ENCODE assay signal across 21 mouse cellular contexts in the genomic region with DNA sequence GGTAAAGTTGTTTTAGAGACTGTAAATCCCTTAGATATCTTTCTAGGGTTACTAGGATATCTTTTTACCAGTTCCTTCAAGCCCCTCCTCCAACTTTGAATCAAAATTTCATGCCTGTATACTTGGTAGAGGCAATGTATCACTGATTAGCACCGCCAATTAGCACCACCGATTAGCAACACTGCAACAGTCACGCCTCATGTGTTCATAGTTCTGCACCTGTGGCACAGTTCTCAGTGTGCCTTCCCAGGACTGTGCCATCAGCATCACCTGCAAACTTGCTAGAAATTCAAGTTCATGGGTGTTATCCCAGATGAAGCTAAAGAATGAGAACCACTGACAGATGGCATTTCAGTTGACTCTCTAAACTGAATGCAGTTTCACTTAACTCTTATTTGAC.
DNase-seq lines count a peak whose midpoint lies in the region; ATAC-seq lines count a peak whose summit lies in the region.
"Had no signal": no experiment of that assay in that cellular context is flagged by ENCODE, and none has a peak within 500 bp of the region (broad histone marks: within the 10 kb centered on the region; RNA-seq: fewer than 3 reads in every experiment).

No protein-coding gene starts in this region.

- H3K9me3 ChIP-seq in forebrain, embryonic 15.5 days: no peaks in the 10 kb centered on the region
- H3K9me3 ChIP-seq in forebrain, embryonic 11.5 days (ENCODE audit: control insufficient read depth, low read length): no peaks in the 10 kb centered on the region
- no peaks in the 10 kb centered on the region for H3K9me3 ChIP-seq in hindbrain, embryonic 12.5 days (replicated peaks)
- no peaks in the 10 kb centered on the region for H3K9me3 ChIP-seq in hindbrain, embryonic 13.5 days
- H3K9me3 ChIP-seq in neural tube, embryonic 12.5 days: no peaks in the 10 kb centered on the region
- H3K9me3 ChIP-seq in neural tube, embryonic 15.5 days (replicated peaks): no peaks in the 10 kb centered on the region
- H3K9me3 ChIP-seq: embryonic facial prominence, embryonic 15.5 days; forebrain, embryonic 10.5 days; heart, embryonic 15.5 days; hindbrain, embryonic 10.5 days; intestine, embryonic 15.5 days had no signal

- H3K4me1 ChIP-seq in forebrain, embryonic 15.5 days: no peaks in the 10 kb centered on the region
- H3K4me1 ChIP-seq in forebrain, embryonic 11.5 days (replicated peaks; ENCODE audit: control insufficient read depth, insufficient read depth, low read length): no peaks in the 10 kb centered on the region
- 0 out of 2 replicates have a peak, but pooled peaks cover 3% of the 10 kb centered on the region for H3K4me1 ChIP-seq in hindbrain, embryonic 12.5 days
- H3K4me1 ChIP-seq in hindbrain, embryonic 13.5 days (replicated peaks): peaks cover 6% of the 10 kb centered on the region; the same call in 1 of the 2 replicates
- H3K4me1 ChIP-seq in neural tube, embryonic 12.5 days: peaks cover 10% of the 10 kb centered on the region
- no peaks in the 10 kb centered on the region for H3K4me1 ChIP-seq in neural tube, embryonic 15.5 days
- H3K4me1 ChIP-seq: forebrain, embryonic 10.5 days; heart, embryonic 15.5 days; hindbrain, embryonic 10.5 days; intestine, embryonic 15.5 days had no signal

- WGBS in forebrain, embryonic 15.5 days: 67% methylated on average over 3 of the region's 3 CpGs
- WGBS in forebrain, embryonic 11.5 days: 87% methylated on average over 3 of the region's 3 CpGs
- 62% methylated on average over 3 of the region's 3 CpGs for WGBS in hindbrain, embryonic 12.5 days
- 51% methylated on average over 3 of the region's 3 CpGs for WGBS in hindbrain, embryonic 13.5 days
- 47% methylated on average over 3 of the region's 3 CpGs for WGBS in neural tube, embryonic 12.5 days
- WGBS in neural tube, embryonic 15.5 days: 42% methylated on average over 3 of the region's 3 CpGs

- no peak overlapping the region for H3K4me3 ChIP-seq in forebrain, embryonic 15.5 days
- no peak overlapping the region for H3K4me3 ChIP-seq in forebrain, embryonic 11.5 days (ENCODE audit: low read depth, low read length)
- no peak overlapping the region for H3K4me3 ChIP-seq in hindbrain, embryonic 12.5 days
- H3K4me3 ChIP-seq in hindbrain, embryonic 13.5 days: no peak overlapping the region
- no peak overlapping the region for H3K4me3 ChIP-seq in neural tube, embryonic 12.5 days
- H3K4me3 ChIP-seq in neural tube, embryonic 15.5 days (replicated peaks): no peak overlapping the region
- H3K4me3 ChIP-seq: embryonic facial prominence, embryonic 15.5 days; erythroblast, embryonic 14.5 days; forebrain, embryonic 10.5 days; heart, embryonic 15.5 days; hindbrain, embryonic 10.5 days; intestine, embryonic 15.5 days had no signal

- H3K36me3 ChIP-seq in forebrain, embryonic 15.5 days: peaks cover 78% of the 10 kb centered on the region
- H3K36me3 ChIP-seq in forebrain, embryonic 11.5 days (ENCODE audit: control insufficient read depth, insufficient read depth, low read length): no peaks in the 10 kb centered on the region; the same call in 1 of the 2 replicates
- peaks cover 57% of the 10 kb centered on the region for H3K36me3 ChIP-seq in hindbrain, embryonic 12.5 days
- peaks cover 73% of the 10 kb centered on the region for H3K36me3 ChIP-seq in hindbrain, embryonic 13.5 days
- peaks cover 32% of the 10 kb centered on the region for H3K36me3 ChIP-seq in neural tube, embryonic 12.5 days
- peaks cover 58% of the 10 kb centered on the region for H3K36me3 ChIP-seq in neural tube, embryonic 15.5 days

- H3K27ac ChIP-seq in forebrain, embryonic 15.5 days (replicated peaks): no peak overlapping the region
- H3K27ac ChIP-seq in forebrain, embryonic 11.5 days (ENCODE audit: low read depth, low read length): no peak overlapping the region
- H3K27ac ChIP-seq in hindbrain, embryonic 12.5 days: no peak overlapping the region
- H3K27ac ChIP-seq in hindbrain, embryonic 13.5 days: no peak overlapping the region
- no peak overlapping the region for H3K27ac ChIP-seq in neural tube, embryonic 12.5 days
- H3K27ac ChIP-seq in neural tube, embryonic 15.5 days (replicated peaks): no peak overlapping the region
- H3K27ac ChIP-seq: embryonic facial prominence, embryonic 15.5 days; forebrain, embryonic 10.5 days; heart, embryonic 15.5 days; hindbrain, embryonic 10.5 days; intestine, embryonic 15.5 days had no signal

- H3K4me2 ChIP-seq in forebrain, embryonic 15.5 days (replicated peaks): no peak overlapping the region
- no peak overlapping the region for H3K4me2 ChIP-seq in forebrain, embryonic 11.5 days (ENCODE audit: low read depth, low read length, severe bottlenecking)
- H3K4me2 ChIP-seq in hindbrain, embryonic 12.5 days (replicated peaks): no peak overlapping the region
- no peak overlapping the region for H3K4me2 ChIP-seq in hindbrain, embryonic 13.5 days
- no peak overlapping the region for H3K4me2 ChIP-seq in neural tube, embryonic 12.5 days (replicated peaks)
- no peak overlapping the region for H3K4me2 ChIP-seq in neural tube, embryonic 15.5 days
- H3K4me2 ChIP-seq: embryonic facial prominence, embryonic 15.5 days; heart, embryonic 11.5 days; heart, embryonic 15.5 days; intestine, embryonic 15.5 days had no signal

- ATAC-seq in forebrain, embryonic 15.5 days (replicated peaks): peak; percentile 23; the same call in 1 of the 2 replicates
- no peak for ATAC-seq in forebrain, embryonic 11.5 days (replicated peaks; ENCODE audit: low FRiP score)
- 0 out of 2 replicates have a peak, but pooled peaks have one; percentile 64 for ATAC-seq in hindbrain, embryonic 12.5 days (ENCODE audit: low FRiP score)
- ATAC-seq in hindbrain, embryonic 13.5 days (ENCODE audit: low FRiP score): no peak
- ATAC-seq in neural tube, embryonic 12.5 days (ENCODE audit: low FRiP score, low read depth): peak; percentile 88
- ATAC-seq in neural tube, embryonic 15.5 days (ENCODE audit: low FRiP score): no peak
- ATAC-seq: activated CD4-positive, CD25-positive, alpha-beta regulatory T cell, adult 4 months; forebrain, embryonic 16.5 days; intestine, embryonic 15.5 days; Patski had no signal

- no peak for DNase-seq in forebrain, embryonic 11.5 days (ENCODE audit: low spot score)
- DNase-seq in cerebellum, postnatal 14 days: no peak
- DNase-seq: cerebellum, adult 2 months; cerebellum, postnatal 10 days; kidney, adult 18-20 months had no signal

- no peak overlapping the region for H3K9ac ChIP-seq in forebrain, embryonic 15.5 days (replicated peaks)
- H3K9ac ChIP-seq in forebrain, embryonic 11.5 days (ENCODE audit: low read length): no peak overlapping the region
- H3K9ac ChIP-seq in hindbrain, embryonic 12.5 days: no peak overlapping the region
- H3K9ac ChIP-seq in hindbrain, embryonic 13.5 days: no peak overlapping the region
- H3K9ac ChIP-seq in neural tube, embryonic 12.5 days: no peak overlapping the region
- H3K9ac ChIP-seq in neural tube, embryonic 15.5 days (replicated peaks): no peak overlapping the region
- H3K9ac ChIP-seq: embryonic facial prominence, embryonic 15.5 days; heart, embryonic 15.5 days; intestine, embryonic 15.5 days had no signal

- H3K27me3 ChIP-seq in forebrain, embryonic 15.5 days: no peaks in the 10 kb centered on the region
- H3K27me3 ChIP-seq in forebrain, embryonic 11.5 days (ENCODE audit: control insufficient read depth, insufficient read depth, low read length): no peaks in the 10 kb centered on the region
- no peaks in the 10 kb centered on the region for H3K27me3 ChIP-seq in hindbrain, embryonic 12.5 days
- no peaks in the 10 kb centered on the region for H3K27me3 ChIP-seq in hindbrain, embryonic 13.5 days
- no peaks in the 10 kb centered on the region for H3K27me3 ChIP-seq in neural tube, embryonic 12.5 days (replicated peaks)
- H3K27me3 ChIP-seq in neural tube, embryonic 15.5 days (replicated peaks): no peaks in the 10 kb centered on the region
- H3K27me3 ChIP-seq: CH12.LX; embryonic facial prominence, embryonic 15.5 days; heart, embryonic 15.5 days; intestine, embryonic 15.5 days; Patski had no signal

Comparison
In these comparisons a context has a peak if more than half of its experiments do, and no peak if none do; other contexts are left out.
1. ATAC-seq: peak in forebrain, embryonic 15.5 days (single experiment), hindbrain, embryonic 12.5 days (single experiment) and neural tube, embryonic 12.5 days (single experiment); none in forebrain, embryonic 11.5 days (single experiment), hindbrain, embryonic 13.5 days (single experiment) and neural tube, embryonic 15.5 days (single experiment).